Mouse (Mus musculus) yolk sac, embryonic 10.5 days (tissue): ENCODE data around the gene Lrrc27.
A peak's percentile ranks its signal among the peaks of the same experiment; 100 is the strongest.

Experiments
- DNase-seq: peaks from one replicate; pipeline ENCODE4 v3.0.0-alpha.2; 2017; ENCODE audit warnings: low spot score

Lrrc27 gene

DNA sequence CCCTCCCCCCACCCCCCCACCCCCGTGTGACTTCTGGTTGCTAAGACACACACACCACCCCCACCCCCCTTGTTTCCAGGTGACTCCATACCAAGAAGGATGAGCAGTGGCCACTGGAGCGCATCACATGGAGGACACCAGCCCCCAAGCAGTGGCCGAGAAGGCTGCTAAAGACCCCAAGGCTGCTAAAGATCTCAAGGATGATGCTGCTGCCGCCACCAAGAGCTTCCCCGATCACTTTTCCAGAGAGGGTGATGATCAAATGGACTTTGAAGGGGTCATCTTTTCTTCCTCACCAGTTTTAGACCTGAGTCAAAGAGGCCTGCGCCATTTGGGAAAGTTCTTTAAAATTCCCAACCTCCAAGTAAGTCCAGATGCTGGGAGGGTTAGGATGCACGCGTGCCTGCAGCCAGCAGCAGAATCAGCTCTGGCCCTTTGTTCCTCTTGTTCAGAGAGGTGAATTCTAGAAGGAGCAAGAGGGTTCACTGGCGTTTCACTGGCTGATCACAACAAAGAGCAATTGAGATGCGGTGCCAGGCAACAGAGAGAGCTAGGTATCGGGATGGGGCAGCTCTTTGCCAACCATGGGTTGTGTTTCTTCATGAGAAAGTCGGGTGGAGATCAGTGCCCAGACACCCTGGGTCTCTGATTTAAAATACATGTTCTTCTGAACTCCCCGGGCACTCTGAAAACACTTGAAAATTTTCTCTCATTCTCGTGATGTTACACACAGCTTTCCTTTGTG lies 2.0 kb downstream of the Lrrc27 start:
- DNase-seq = no peak

GRCm38 (mm10) chr7:139215516-139215915 lies 2.7 kb downstream of the Lrrc27 start:
- DNase-seq = no peak

- DNase-seq = no peak
Observed at GRCm38 (mm10) chr7:139215946-139216345, 3.2 kb downstream of the Lrrc27 start.

GRCm38 (mm10) chr7:139216464-139216863 lies 3.7 kb downstream of the Lrrc27 start:
- DNase-seq = no peak

- no peak for DNase-seq
Observed at GRCm38 (mm10) chr7:139217046-139217445, 4.3 kb downstream of the Lrrc27 start.

- no peak for DNase-seq
Observed at GRCm38 (mm10) chr7:139218641-139219415, 6.0 kb downstream of the Lrrc27 start.

GRCm38 (mm10) chr7:139219486-139219885 lies 6.7 kb downstream of the Lrrc27 start:
- no peak for DNase-seq

GRCm38 (mm10) chr7:139220303-139220702 lies 7.5 kb downstream of the Lrrc27 start:
- DNase-seq = no peak

DNA sequence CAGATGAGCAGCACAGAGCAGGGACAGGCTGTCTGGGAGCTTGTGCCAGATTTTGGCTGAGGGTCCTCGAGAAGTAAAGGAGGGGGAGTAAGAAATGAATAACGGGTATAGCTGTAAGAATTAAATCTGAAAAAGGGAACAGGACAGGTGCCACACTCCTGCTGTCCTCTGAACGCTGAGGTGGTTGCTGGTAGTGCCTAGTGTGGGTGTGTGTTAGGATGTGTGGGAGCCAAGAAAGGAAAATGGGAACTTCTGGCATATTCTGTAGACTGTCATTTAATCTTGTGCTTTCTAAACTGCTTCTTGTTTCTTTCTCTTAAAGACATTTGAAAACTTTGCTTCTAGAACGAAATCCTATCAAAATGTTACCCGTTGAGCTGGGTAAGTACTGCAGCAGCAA lies 8.3 kb downstream of the Lrrc27 start:
- DNase-seq = no peak

DNA sequence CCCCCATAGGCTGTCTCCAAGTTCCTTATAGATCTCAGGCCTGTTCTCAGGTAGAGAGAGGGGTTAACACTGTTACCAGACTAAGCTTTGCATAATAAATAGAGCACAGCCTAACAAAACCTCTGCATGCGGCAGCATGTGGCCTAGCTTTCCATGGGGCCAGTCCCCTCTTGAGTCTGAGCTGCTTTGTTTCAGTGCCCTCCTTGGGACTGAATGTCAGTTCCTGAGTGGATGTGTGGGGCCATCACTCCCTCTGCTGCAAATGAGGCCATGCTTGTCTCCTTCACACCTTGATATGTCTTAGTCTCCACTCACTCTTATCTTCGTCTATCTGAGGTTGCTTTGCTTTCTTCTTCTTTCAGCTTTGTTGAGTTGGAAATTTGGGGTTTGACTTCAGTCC lies 9.1 kb downstream of the Lrrc27 start:
- DNase-seq = no peak

DNA sequence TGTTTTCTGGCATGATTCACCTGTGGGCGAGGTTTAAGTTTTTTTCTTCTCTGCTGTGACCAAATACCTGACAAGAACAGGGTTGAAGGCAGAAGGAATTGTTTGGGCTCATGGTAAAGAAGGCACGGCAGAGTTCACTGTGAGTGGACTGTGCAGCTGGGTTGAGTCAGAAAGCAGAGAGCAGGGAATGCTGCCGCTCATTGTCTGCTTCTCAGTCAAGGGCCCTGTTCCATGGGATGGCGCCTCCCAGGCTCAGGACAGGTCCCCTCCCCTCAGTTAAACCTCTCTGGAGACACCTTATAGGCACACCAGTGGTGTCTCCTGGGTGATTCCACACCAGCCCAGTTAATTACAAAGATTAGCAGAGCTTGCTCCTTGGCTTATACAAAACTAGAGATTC lies 9.6 kb downstream of the Lrrc27 start:
- no peak for DNase-seq

GRCm38 (mm10) chr7:139224070-139224469 lies 11.3 kb downstream of the Lrrc27 start:
- DNase-seq = no peak

GRCm38 (mm10) chr7:139224725-139225124 lies 11.9 kb downstream of the Lrrc27 start:
- no peak for DNase-seq

DNA sequence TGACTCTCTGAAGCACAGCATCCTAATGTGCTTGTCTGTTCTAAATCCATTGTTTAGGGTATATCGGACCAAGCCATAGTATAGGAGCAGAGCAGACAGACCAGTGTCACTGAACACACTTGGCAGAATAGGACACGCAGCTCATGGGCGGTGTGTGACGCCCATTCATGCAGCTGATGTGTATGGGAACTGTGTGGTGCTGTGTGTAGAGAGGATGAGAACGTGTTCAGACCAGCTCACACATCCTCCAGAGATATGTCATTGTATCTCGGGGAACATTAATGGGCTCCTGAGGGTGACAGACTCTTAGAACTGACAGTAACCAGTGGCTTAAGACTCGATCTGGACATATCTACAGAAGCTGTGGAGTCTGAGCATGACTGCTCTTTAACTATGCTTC lies 13.6 kb downstream of the Lrrc27 start:
- DNase-seq = no peak

DNA sequence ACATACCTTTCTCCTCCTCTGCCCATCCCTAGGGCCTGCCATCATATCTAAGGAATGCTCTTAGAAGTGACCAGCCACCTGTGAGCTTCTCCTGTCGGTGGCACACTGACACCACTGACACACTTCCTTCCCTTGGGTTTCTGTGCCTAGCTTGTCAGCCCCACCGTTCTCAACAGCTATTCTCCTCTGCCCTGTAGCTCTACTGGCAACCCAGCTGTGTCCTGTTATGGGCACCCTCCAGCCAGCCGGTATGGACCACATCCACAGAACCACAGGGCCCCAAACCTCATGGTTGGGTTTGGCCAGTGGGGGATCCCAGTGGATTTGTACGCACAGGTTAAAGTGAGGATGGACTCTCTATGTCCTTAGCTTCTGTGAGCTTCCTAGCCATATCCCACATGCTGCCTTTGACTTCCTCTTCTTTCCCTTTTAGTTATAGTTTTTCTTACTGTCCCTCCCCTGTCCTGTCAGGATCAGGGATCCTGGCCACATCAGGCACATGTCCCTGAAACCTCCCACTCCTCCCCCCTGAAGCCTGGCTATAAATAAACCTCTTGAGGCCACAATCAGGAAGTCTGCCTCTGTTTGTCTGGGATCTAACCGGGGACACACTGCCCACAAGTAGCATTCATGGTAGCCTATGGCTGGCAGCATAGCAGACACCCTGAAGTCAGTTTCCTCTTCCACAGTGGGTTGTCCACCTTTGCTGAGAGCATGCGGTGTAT lies 15.8 kb downstream of the Lrrc27 start:
- DNase-seq = no peak

DNA sequence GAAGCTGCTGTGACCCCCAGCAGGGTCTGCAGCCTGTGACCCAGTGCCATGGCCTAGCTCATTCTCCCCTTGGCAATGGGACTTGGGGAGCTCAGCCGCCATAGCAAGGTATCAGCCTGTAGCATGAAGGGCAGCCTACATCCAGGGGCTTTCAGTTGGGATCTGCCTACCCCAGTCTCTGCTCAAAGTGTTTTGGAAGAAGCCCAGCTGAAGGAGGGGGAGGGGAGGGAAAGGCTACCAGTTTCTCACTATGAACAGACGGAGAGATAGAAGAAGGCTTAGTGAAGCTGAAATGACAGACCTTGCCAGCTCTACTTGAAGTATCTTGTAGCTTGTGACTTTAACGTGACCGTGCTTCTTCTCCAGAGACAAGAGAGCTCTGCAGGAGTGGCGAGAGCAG lies 17.0 kb downstream of the Lrrc27 start:
- no peak for DNase-seq

- DNase-seq = no peak
Observed at GRCm38 (mm10) chr7:139230241-139230640, 17.5 kb downstream of the Lrrc27 start.

DNA sequence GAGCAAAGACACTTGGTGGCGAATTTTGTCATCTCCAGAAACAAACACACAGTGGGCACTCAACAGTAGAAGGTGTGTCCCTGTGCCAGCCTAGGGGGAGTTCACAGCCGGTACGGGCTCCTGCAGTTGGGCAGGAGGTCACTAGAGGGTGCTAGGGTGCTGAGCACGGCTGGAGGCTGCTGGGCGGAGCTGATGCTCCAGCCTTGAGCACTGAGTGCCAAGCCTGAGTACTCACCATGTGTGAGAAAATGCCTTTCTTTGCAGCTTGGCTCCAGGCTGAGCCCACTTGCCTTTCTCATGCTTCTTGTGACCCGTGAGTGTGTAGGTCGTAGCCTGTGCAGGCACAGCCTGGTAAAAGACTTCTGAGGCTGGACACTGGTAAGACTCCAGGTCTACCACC lies 20.9 kb downstream of the Lrrc27 start:
- peak; percentile 85 for DNase-seq

DNA sequence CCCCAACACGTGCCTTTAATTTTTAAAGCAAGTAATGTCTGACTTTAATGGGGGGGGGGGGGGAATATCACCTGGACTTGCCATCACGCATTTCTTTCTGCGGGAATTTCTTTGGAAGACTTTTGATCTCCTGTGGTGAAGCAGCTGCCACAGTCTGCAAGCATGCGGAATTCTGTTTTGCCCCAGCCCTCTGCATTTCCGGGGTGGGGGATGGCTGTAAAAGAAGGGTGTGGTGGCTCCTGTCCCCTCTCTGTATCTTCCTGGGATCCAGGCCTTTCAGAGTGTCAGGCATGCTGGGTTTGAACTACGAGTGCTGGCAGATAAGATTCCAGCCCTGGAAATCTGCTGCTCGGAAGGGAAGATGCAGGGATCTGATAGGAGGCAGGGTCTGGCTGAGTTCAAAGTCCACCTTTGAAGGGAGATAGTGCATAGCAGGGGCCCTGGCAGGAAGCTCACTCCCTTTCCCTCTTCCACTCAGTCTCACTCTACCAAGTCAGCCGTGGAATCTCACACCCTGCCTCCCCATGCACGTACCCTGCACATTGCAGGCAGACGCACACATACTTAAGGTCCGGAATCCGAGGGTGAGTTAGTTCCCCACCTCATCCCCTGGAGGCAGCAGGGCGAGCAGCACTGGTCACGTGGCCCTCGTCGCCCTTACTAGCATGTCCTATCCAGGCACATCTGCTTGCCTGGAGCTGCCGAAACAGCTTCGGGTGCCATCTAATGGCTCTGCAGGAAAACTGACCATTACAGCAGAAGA lies 21.8 kb downstream of the Lrrc27 start:
- peak; percentile 91 for DNase-seq

GRCm38 (mm10) chr7:139235651-139236358 lies 23.0 kb downstream of the Lrrc27 start:
- DNase-seq = no peak

DNA sequence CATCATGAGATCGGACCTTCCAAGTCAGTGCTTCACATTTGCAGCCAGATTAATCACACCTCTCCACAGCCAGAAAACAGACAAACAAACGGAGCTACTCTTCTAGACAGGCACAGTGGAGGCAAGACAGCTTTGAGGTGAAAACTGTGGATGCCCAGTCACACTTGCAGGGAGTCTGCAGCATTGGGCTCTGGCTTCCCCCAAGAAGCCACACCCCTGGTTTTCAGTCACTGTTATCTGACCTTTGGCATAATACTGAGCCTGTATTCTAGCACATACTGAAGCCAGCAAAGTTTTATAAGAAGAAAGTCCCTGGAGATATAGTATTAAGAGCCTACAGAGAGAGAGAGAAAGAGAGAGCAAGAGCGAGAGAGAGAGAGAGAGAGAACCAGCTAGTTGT lies 26.6 kb downstream of the Lrrc27 start:
- no peak for DNase-seq
